Mouse (Mus musculus): ENCODE results near the gene Mdga1.

The Mdga1 gene

GRCm38 (mm10) chr17:29884596-29884995 lies 85.3 kb downstream of the Mdga1 start:
- no peak overlapping the region for H3K4me3 ChIP-seq (replicated peaks; ENCODE audit: low read length)
- H3K27me3 ChIP-seq (ENCODE audit: insufficient read depth, low read length) = peaks cover 66% of the 10 kb centered on the region
- peaks cover 67% of the 10 kb centered on the region for H3K4me1 ChIP-seq (replicated peaks; ENCODE audit: low read depth, low read length)
- H3K36me3 ChIP-seq (ENCODE audit: insufficient read depth, low read length) = no peaks in the 10 kb centered on the region
- TF ChIP-seq NANOG (IDR thresholded peaks at IDR 0.05; ENCODE audit: borderline replicate concordance, low read length) = no peak
- no peak for TF ChIP-seq POU5F1 (IDR thresholded peaks at IDR 0.05; ENCODE audit: borderline replicate concordance, low read length)
- TF ChIP-seq CTCF (conservative IDR thresholded peaks at IDR 0.05; ENCODE audit: low read length) = no peak
- no peaks in the 10 kb centered on the region for H3K9me3 ChIP-seq (ENCODE audit: low read length)

GRCm38 (mm10) chr17:29883351-29883750 lies 86.5 kb downstream of the Mdga1 start:
- TF ChIP-seq POU5F1 (IDR thresholded peaks at IDR 0.05; ENCODE audit: borderline replicate concordance, low read length) (no peak), NANOG (IDR thresholded peaks at IDR 0.05; ENCODE audit: borderline replicate concordance, low read length) (no peak), CTCF (conservative IDR thresholded peaks at IDR 0.05; ENCODE audit: low read length) (no peak)
- Histone ChIP-seq H3K9me3 (ENCODE audit: low read length) (peaks cover 12% of the 10 kb centered on the region), H3K4me1 (replicated peaks; ENCODE audit: low read depth, low read length) (peaks cover 71% of the 10 kb centered on the region), H3K36me3 (ENCODE audit: insufficient read depth, low read length) (no peaks in the 10 kb centered on the region), H3K27me3 (ENCODE audit: insufficient read depth, low read length) (peaks cover 55% of the 10 kb centered on the region), H3K4me3 (replicated peaks; ENCODE audit: low read length) (no peak overlapping the region)

- Histone ChIP-seq H3K36me3 (ENCODE audit: insufficient read depth, low read length) (no peaks in the 10 kb centered on the region), H3K27me3 (ENCODE audit: insufficient read depth, low read length) (peaks cover 51% of the 10 kb centered on the region)
These were observed 87.0 kb downstream of the Mdga1 start for GRCm38 (mm10) chr17:29882885-29883284.

DNA sequence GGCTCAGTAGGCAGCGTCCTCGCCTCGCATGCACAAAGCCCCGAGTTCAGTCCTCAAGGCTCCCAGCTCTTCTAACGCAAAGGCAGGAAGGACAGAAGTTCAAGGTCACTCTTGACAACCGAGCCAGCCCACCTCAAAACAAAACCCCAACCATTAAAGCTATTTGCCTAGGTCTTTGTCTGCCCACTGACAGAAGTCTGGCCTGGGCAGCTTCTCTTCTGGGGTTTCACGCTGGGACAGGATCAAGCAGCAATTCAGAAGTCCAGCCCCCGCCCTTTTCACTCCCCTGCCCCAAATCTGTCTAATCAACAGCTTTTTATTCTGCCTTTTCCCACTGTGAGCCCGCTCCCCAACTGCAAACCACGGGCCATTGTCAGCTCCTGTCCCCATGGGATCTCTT lies 89.6 kb downstream of the Mdga1 start:
- peaks cover 25% of the 10 kb centered on the region for H3K27me3 ChIP-seq (ENCODE audit: insufficient read depth, low read length)
- peaks cover 3% of the 10 kb centered on the region; the same call in 1 of the 2 replicates for H3K36me3 ChIP-seq (ENCODE audit: insufficient read depth, low read length)
- TF ChIP-seq NANOG (IDR thresholded peaks at IDR 0.05; ENCODE audit: borderline replicate concordance, low read length) (peak; percentile 70), POU5F1 (IDR thresholded peaks at IDR 0.05; ENCODE audit: borderline replicate concordance, low read length) (no peak)
- peaks cover 62% of the 10 kb centered on the region for H3K4me1 ChIP-seq (replicated peaks; ENCODE audit: low read depth, low read length)
- 0 out of 2 replicates have a peak overlapping the region, but pooled peaks have one; percentile 7 for H3K4me3 ChIP-seq (replicated peaks; ENCODE audit: low read length)
- H3K9me3 ChIP-seq (ENCODE audit: low read length) = peaks cover 42% of the 10 kb centered on the region

More at GRCm38 (mm10) chr17:29882885-29883284, 87.0 kb downstream of the Mdga1 start:
- H3K4me1 ChIP-seq (replicated peaks; ENCODE audit: low read depth, low read length) = peaks cover 71% of the 10 kb centered on the region
- no peak overlapping the region for H3K4me3 ChIP-seq (replicated peaks; ENCODE audit: low read length)
- peaks cover 17% of the 10 kb centered on the region for H3K9me3 ChIP-seq (ENCODE audit: low read length)
- TF ChIP-seq CTCF (conservative IDR thresholded peaks at IDR 0.05; ENCODE audit: low read length) (peak; percentile 71), POU5F1 (IDR thresholded peaks at IDR 0.05; ENCODE audit: borderline replicate concordance, low read length) (no peak)

DNA sequence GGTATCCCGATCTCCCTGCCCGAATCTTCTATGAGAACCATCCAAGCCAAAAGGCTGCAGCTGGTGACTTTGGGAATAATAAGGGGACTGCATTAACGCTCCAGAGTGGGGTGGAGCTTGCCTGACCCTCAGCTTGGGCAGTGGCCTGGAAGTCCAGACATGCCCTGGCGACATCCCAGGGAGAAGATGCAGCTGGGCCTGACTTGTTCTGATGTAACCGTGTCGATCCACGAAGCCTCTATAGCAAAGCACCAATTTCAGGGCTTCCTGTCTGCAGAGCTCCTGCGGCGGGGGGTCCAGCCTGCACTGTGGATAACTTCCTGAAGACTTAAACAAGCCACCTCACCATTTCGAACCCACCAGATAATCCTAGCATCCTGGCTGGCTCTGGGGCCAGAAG lies 90.9 kb downstream of the Mdga1 start:
- H3K4me1 ChIP-seq (replicated peaks; ENCODE audit: low read depth, low read length) = peaks cover 70% of the 10 kb centered on the region
- H3K27me3 ChIP-seq (ENCODE audit: insufficient read depth, low read length) = peaks cover 12% of the 10 kb centered on the region
- H3K9me3 ChIP-seq (ENCODE audit: low read length) = peaks cover 42% of the 10 kb centered on the region
- peak overlapping the region; percentile 20; the same call in 1 of the 2 replicates for H3K4me3 ChIP-seq (replicated peaks; ENCODE audit: low read length)
- peaks cover 3% of the 10 kb centered on the region; the same call in 1 of the 2 replicates for H3K36me3 ChIP-seq (ENCODE audit: insufficient read depth, low read length)
- TF ChIP-seq POU5F1 (IDR thresholded peaks at IDR 0.05; ENCODE audit: borderline replicate concordance, low read length) (no peak), NANOG (IDR thresholded peaks at IDR 0.05; ENCODE audit: borderline replicate concordance, low read length) (no peak), CTCF (conservative IDR thresholded peaks at IDR 0.05; ENCODE audit: low read length) (no peak)

DNA sequence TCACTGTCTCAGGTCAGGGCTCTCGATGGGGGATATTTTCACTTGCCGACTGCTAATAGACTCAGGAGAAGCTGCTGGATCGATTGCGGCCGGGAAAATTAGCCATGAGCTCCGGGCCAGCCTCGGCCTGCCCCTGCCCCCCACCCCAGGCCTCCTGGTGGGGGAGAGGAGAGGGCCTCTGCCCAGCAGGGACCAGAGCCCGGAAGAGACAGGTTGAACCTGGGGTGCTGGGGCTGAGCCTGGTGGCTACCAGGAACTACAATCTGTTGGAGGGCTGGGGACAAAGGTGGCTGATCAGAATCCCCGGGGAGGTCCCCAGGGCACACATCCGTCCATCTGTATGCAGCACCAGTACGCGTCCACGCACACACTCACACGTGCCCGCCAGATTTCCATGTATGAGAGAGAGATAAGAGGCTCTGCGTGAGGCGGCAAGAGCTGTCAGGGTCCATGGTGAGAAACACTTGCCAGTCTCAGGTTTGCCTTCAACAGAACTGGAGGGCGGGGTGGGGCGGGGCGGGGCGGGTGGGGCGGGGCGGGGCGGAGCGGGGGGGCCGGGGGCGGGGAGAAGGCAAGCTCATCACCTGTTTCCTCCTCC lies 95.7 kb downstream of the Mdga1 start:
- peaks cover 38% of the 10 kb centered on the region for H3K9me3 ChIP-seq (ENCODE audit: low read length)
- peaks cover 53% of the 10 kb centered on the region for H3K4me1 ChIP-seq (replicated peaks; ENCODE audit: low read depth, low read length)
- H3K27me3 ChIP-seq (ENCODE audit: insufficient read depth, low read length) = no peaks in the 10 kb centered on the region
- peaks cover 3% of the 10 kb centered on the region; the same call in 1 of the 2 replicates for H3K36me3 ChIP-seq (ENCODE audit: insufficient read depth, low read length)
- H3K4me3 ChIP-seq (replicated peaks; ENCODE audit: low read length) = peak overlapping the region; percentile 51; the same call in 1 of the 2 replicates
- TF ChIP-seq CTCF (conservative IDR thresholded peaks at IDR 0.05; ENCODE audit: low read length) (no peak), NANOG (IDR thresholded peaks at IDR 0.05; ENCODE audit: borderline replicate concordance, low read length) (no peak), POU5F1 (IDR thresholded peaks at IDR 0.05; ENCODE audit: borderline replicate concordance, low read length) (no peak)

GRCm38 (mm10) chr17:29873580-29874015 lies 96.3 kb downstream of the Mdga1 start:
- Histone ChIP-seq H3K4me3 (replicated peaks; ENCODE audit: low read length) (no peak overlapping the region), H3K9me3 (ENCODE audit: low read length) (peaks cover 33% of the 10 kb centered on the region), H3K4me1 (replicated peaks; ENCODE audit: low read depth, low read length) (peaks cover 47% of the 10 kb centered on the region), H3K27me3 (ENCODE audit: insufficient read depth, low read length) (no peaks in the 10 kb centered on the region), H3K36me3 (ENCODE audit: insufficient read depth, low read length) (peaks cover 3% of the 10 kb centered on the region; the same call in 1 of the 2 replicates)
- TF ChIP-seq CTCF (conservative IDR thresholded peaks at IDR 0.05; ENCODE audit: low read length) = no peak
- TF ChIP-seq NANOG (IDR thresholded peaks at IDR 0.05; ENCODE audit: borderline replicate concordance, low read length) = no peak
- TF ChIP-seq POU5F1 (IDR thresholded peaks at IDR 0.05; ENCODE audit: borderline replicate concordance, low read length) = no peak

GRCm38 (mm10) chr17:29870316-29870715 lies 99.6 kb downstream of the Mdga1 start:
- Histone ChIP-seq H3K36me3 (ENCODE audit: insufficient read depth, low read length) (no peaks in the 10 kb centered on the region), H3K4me3 (replicated peaks; ENCODE audit: low read length) (peak overlapping the region; percentile 73), H3K4me1 (replicated peaks; ENCODE audit: low read depth, low read length) (peaks cover 47% of the 10 kb centered on the region), H3K27me3 (ENCODE audit: insufficient read depth, low read length) (no peaks in the 10 kb centered on the region), H3K9me3 (ENCODE audit: low read length) (peaks cover 21% of the 10 kb centered on the region)
- TF ChIP-seq POU5F1 (IDR thresholded peaks at IDR 0.05; ENCODE audit: borderline replicate concordance, low read length) (no peak), NANOG (IDR thresholded peaks at IDR 0.05; ENCODE audit: borderline replicate concordance, low read length) (no peak), CTCF (conservative IDR thresholded peaks at IDR 0.05; ENCODE audit: low read length) (no peak)

DNA sequence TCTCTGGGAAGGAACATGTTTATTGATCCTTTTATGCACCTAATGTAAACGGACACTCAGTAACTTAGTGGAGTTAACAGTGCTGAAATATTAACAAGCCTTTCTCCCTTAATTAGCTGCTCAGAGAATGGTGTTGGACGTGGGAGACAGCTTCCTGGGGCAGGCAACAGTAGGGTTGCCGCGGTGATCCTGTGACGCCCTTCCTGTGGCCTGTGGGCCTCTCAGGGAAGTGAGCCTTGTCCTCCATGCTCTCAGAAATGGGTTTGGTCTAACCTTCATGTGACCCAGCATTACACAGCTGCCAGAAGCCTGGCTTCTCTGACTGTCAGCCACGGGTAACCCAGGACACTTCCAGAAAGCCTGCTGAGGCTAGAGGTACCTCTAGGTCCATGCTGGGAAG lies 104.0 kb downstream of the Mdga1 start:
- H3K4me1 ChIP-seq (replicated peaks; ENCODE audit: low read depth, low read length) = peaks cover 33% of the 10 kb centered on the region
- peaks cover 21% of the 10 kb centered on the region for H3K9me3 ChIP-seq (ENCODE audit: low read length)
- H3K4me3 ChIP-seq (replicated peaks; ENCODE audit: low read length) = no peak overlapping the region
- H3K36me3 ChIP-seq (ENCODE audit: insufficient read depth, low read length) = no peaks in the 10 kb centered on the region
- H3K27me3 ChIP-seq (ENCODE audit: insufficient read depth, low read length) = no peaks in the 10 kb centered on the region
- TF ChIP-seq NANOG (IDR thresholded peaks at IDR 0.05; ENCODE audit: borderline replicate concordance, low read length) (no peak), CTCF (conservative IDR thresholded peaks at IDR 0.05; ENCODE audit: low read length) (no peak)
